Mouse (Mus musculus) MEL (cell line): ENCODE data around the gene Gm10181. TPM values are rescaled to one million over a fixed set of nuclear protein-coding genes. Genes with fewer than 3 reads are reported as not detected.

Experiments
- DNase-seq: peaks from one replicate; pipeline ENCODE4 v3.0.0; 2011; ENCODE audit warnings: low read depth, low spot score
- H3K27ac ChIP-seq: 2 replicates; pipeline ENCODE4 v1.5.1; 2012; ENCODE audit warnings: low read depth, mild to moderate bottlenecking, control low read depth, low read length, moderate library complexity; ENCODE audit not compliant: control insufficient read depth
- H3K27me3 ChIP-seq, 2 experiments: fragments of 150-350 bp in 1 of 2; sonication (generic) in 1 of 2; 2 replicates each; pipeline ENCODE4 v1.6.1; 2012; ENCODE audit warnings: low read length in 2 of 2, mild to moderate bottlenecking in 2 of 2, improper control_type of control experiment in 1 of 2, moderate library complexity in 1 of 2; ENCODE audit not compliant: insufficient read depth in 2 of 2, control insufficient read depth in 1 of 2
- H3K36me3 ChIP-seq, 2 experiments: 2 replicates each; pipeline ENCODE4 v1.6.1; 2012 to 2014; ENCODE audit warnings: low read length in 2 of 2, improper control_type of control experiment in 1 of 2, inconsistent platforms in 1 of 2, mild to moderate bottlenecking in 1 of 2; ENCODE audit not compliant: insufficient read depth in 2 of 2, control insufficient read depth in 1 of 2
- H3K4me1 ChIP-seq, 2 experiments: fragments of 150-350 bp in 1 of 2; sonication (generic) in 1 of 2; 2 replicates each; pipeline ENCODE4 v1.6.1; 2012; ENCODE audit warnings: low read length in 2 of 2, improper control_type of control experiment in 1 of 2, mild to moderate bottlenecking in 1 of 2; ENCODE audit not compliant: insufficient read depth in 2 of 2, control insufficient read depth in 1 of 2
- H3K4me3 ChIP-seq, 2 experiments: fragments of 150-350 bp in 1 of 2; sonication (generic) in 1 of 2; 2 replicates each; pipeline ENCODE4 v1.5.1; 2012; ENCODE audit warnings: low read depth in 2 of 2, low read length in 2 of 2, mild to moderate bottlenecking in 2 of 2, moderate library complexity in 2 of 2, control low read depth in 1 of 2, improper control_type of control experiment in 1 of 2; ENCODE audit not compliant: control insufficient read depth in 1 of 2, insufficient read depth in 1 of 2
- H3K79me2 ChIP-seq: 2 replicates; pipeline ENCODE4 v1.6.1; 2012; ENCODE audit warnings: mild to moderate bottlenecking, low read length, moderate library complexity; ENCODE audit not compliant: control insufficient read depth, poor library complexity, insufficient read depth
- H3K9ac ChIP-seq: 2 replicates; pipeline ENCODE4 v1.6.1; 2012; ENCODE audit warnings: low read depth, mild to moderate bottlenecking, control low read depth, low read length, moderate library complexity; ENCODE audit not compliant: control insufficient read depth, poor library complexity, severe bottlenecking
- H3K9me3 ChIP-seq: fragments of 150-350 bp; sonication (generic); replicated peaks from 2 replicates; pipeline ENCODE4 v1.6.1; 2012; ENCODE audit warnings: mild to moderate bottlenecking, low read length, improper control_type of control experiment, moderate library complexity; ENCODE audit not compliant: insufficient read depth
- BHLHE40 ChIP-seq: IDR thresholded peaks from 2 replicates; pipeline ENCODE4 v1.6.1; 2012; ENCODE audit warnings: low read depth, mild to moderate bottlenecking, inconsistent platforms, low read length, improper control_type of control experiment, borderline replicate concordance
- CHD1 ChIP-seq: IDR thresholded peaks from 2 replicates; pipeline ENCODE4 v1.6.1; 2012; ENCODE audit warnings: low read depth, mild to moderate bottlenecking, inconsistent platforms, low read length, improper control_type of control experiment
- CTCF ChIP-seq, 3 experiments: IDR thresholded peaks in 2 of 3; conservative IDR thresholded peaks in 1 of 3; 2 replicates each; pipeline ENCODE4 v1.5.1; 2011 to 2012; ENCODE audit warnings: low read length in 3 of 3, low read depth in 2 of 3, mild to moderate bottlenecking in 2 of 3, improper control_type of control experiment in 1 of 3, inconsistent platforms in 1 of 3, mixed read lengths in 1 of 3, moderate library complexity in 1 of 3; ENCODE audit not compliant: control insufficient read depth in 1 of 3, insufficient read depth in 1 of 3, poor library complexity in 1 of 3, severe bottlenecking in 1 of 3
- ELF1 ChIP-seq: IDR thresholded peaks from 2 replicates; pipeline ENCODE4 v1.6.1; 2014; ENCODE audit warnings: low read depth, mild to moderate bottlenecking, inconsistent platforms, low read length, improper control_type of control experiment, moderate library complexity
- EP300 ChIP-seq, 2 experiments: IDR thresholded peaks; 2 replicates each; pipeline ENCODE4 v1.6.1; 2011; ENCODE audit warnings: improper control_type of control experiment in 2 of 2, low read length in 2 of 2, low read depth in 1 of 2, mild to moderate bottlenecking in 1 of 2
- ETS1 ChIP-seq: IDR thresholded peaks from 2 replicates; pipeline ENCODE4 v1.6.1; 2012; ENCODE audit warnings: low read depth, mild to moderate bottlenecking, inconsistent platforms, low read length, improper control_type of control experiment, moderate library complexity
- GABPA ChIP-seq: IDR thresholded peaks from 2 replicates; pipeline ENCODE4 v1.6.1; 2012; ENCODE audit warnings: low read depth, mild to moderate bottlenecking, inconsistent platforms, low read length, improper control_type of control experiment, moderate library complexity
- JUND ChIP-seq: IDR thresholded peaks from 2 replicates; pipeline ENCODE4 v1.6.1; 2011; ENCODE audit warnings: low read depth, mild to moderate bottlenecking, improper control_type of control experiment, low read length
- MAFK ChIP-seq: IDR thresholded peaks from 2 replicates; pipeline ENCODE4 v1.6.1; 2011; ENCODE audit warnings: low read depth, mild to moderate bottlenecking, low read length, improper control_type of control experiment, borderline replicate concordance
- MYB ChIP-seq: IDR thresholded peaks from 2 replicates; pipeline ENCODE4 v1.6.1; 2011; ENCODE audit warnings: mild to moderate bottlenecking, low read depth, low read length, improper control_type of control experiment
- POLR2A ChIP-seq, 2 experiments: IDR thresholded peaks; 2 replicates each; pipeline ENCODE4 v1.6.1; 2011 to 2012; ENCODE audit warnings: low read length in 2 of 2, mild to moderate bottlenecking in 2 of 2, control low read depth in 1 of 2, improper control_type of control experiment in 1 of 2, low read depth in 1 of 2, moderate library complexity in 1 of 2; ENCODE audit not compliant: control insufficient read depth in 1 of 2, insufficient read depth in 1 of 2, poor library complexity in 1 of 2
- POLR2AphosphoS2 ChIP-seq: IDR thresholded peaks from 2 replicates; pipeline ENCODE4 v1.6.1; 2011; ENCODE audit warnings: low read length, improper control_type of control experiment
- RAD21 ChIP-seq: IDR thresholded peaks from 2 replicates; pipeline ENCODE4 v1.6.1; 2011; ENCODE audit warnings: mild to moderate bottlenecking, low read depth, low read length, improper control_type of control experiment
- SIN3A ChIP-seq: IDR thresholded peaks from 2 replicates; pipeline ENCODE4 v1.6.1; 2012; ENCODE audit warnings: low read length, improper control_type of control experiment, inconsistent platforms
- SMC3 ChIP-seq: IDR thresholded peaks from 2 replicates; pipeline ENCODE4 v1.6.1; 2011; ENCODE audit warnings: low read depth, low read length, improper control_type of control experiment
- TBP ChIP-seq: IDR thresholded peaks from 2 replicates; pipeline ENCODE4 v1.8.0; 2011; ENCODE audit warnings: low read depth, low read length, improper control_type of control experiment
- UBTF ChIP-seq: IDR thresholded peaks from 2 replicates; pipeline ENCODE4 v1.6.1; 2012; ENCODE audit warnings: low read depth, mild to moderate bottlenecking, inconsistent platforms, low read length, improper control_type of control experiment, moderate library complexity, borderline replicate concordance; ENCODE audit not compliant: insufficient read depth
- USF2 ChIP-seq, 2 experiments: IDR thresholded peaks; 2 replicates each; pipeline ENCODE4 v1.6.1; 2011 to 2012; ENCODE audit warnings: improper control_type of control experiment in 2 of 2, low read length in 2 of 2, borderline replicate concordance in 1 of 2, inconsistent platforms in 1 of 2, low read depth in 1 of 2, mild to moderate bottlenecking in 1 of 2; ENCODE audit not compliant: insufficient read depth in 1 of 2
- ZC3H11A ChIP-seq: IDR thresholded peaks from 2 replicates; pipeline ENCODE4 v1.6.1; 2012; ENCODE audit warnings: low read depth, mild to moderate bottlenecking, inconsistent platforms, low read length, improper control_type of control experiment
- ZKSCAN1 ChIP-seq: IDR thresholded peaks from 2 replicates; pipeline ENCODE4 v1.6.1; 2012; ENCODE audit warnings: low read depth, mild to moderate bottlenecking, inconsistent platforms, low read length, improper control_type of control experiment, moderate library complexity
- ZMIZ1 ChIP-seq: IDR thresholded peaks from 2 replicates; pipeline ENCODE4 v1.6.1; 2012; ENCODE audit warnings: low read depth, mild to moderate bottlenecking, inconsistent platforms, low read length, improper control_type of control experiment, moderate library complexity
- polyA plus RNA-seq, 2 experiments: library from polyadenylated mRNA; stranded (reverse) in 1 of 2; unstranded in 1 of 2; fragments of >175 nt in 1 of 2; fragments of >200 nt in 1 of 2; gene quantifications; 2 replicates each; pipeline versions ENCODE4 v1.2.1 to v1.2.4; 2012; ENCODE audit warnings: low replicate concordance in 2 of 2, low read depth in 1 of 2; ENCODE audit not compliant: insufficient read length in 2 of 2, insufficient read depth in 1 of 2, missing spikeins in 1 of 2
- total RNA-seq: library from RNA; depleted of rRNA; stranded (reverse); fragments of 300-350 nt; gene quantifications from 2 replicates; pipeline ENCODE4 v1.2.3, GENCODE M21; 2012

The Gm10181 gene
- total and polyA plus RNA-seq, 3 experiments: not detected

- Histone ChIP-seq H3K36me3 (no peaks in the 10 kb centered on the region), H3K79me2 (no peaks in the 10 kb centered on the region), H3K9ac (no peak overlapping the region), H3K27me3 (no peaks in the 10 kb centered on the region), H3K4me3 (no peak overlapping the region), H3K4me1 (no peaks in the 10 kb centered on the region), H3K27ac (no peak overlapping the region), H3K9me3 (no peaks in the 10 kb centered on the region)
- TF ChIP-seq EP300 (IDR thresholded peaks at IDR 0.05; ENCODE audit: low read depth in 1 of 2, low read length in 2 of 2) (no peak), GABPA (no peak), CHD1 (no peak), USF2 (IDR thresholded peaks at IDR 0.05; ENCODE audit: borderline replicate concordance in 1 of 2, insufficient read depth in 1 of 2, low read depth in 1 of 2, low read length in 2 of 2) (no peak), ZMIZ1 (no peak), SIN3A (no peak), ETS1 (no peak), TBP (no peak)
- no peak for DNase-seq
These were observed 40.9 kb upstream of the Gm10181 start for GRCm38 (mm10) chr9:25048289-25048688.

DNA sequence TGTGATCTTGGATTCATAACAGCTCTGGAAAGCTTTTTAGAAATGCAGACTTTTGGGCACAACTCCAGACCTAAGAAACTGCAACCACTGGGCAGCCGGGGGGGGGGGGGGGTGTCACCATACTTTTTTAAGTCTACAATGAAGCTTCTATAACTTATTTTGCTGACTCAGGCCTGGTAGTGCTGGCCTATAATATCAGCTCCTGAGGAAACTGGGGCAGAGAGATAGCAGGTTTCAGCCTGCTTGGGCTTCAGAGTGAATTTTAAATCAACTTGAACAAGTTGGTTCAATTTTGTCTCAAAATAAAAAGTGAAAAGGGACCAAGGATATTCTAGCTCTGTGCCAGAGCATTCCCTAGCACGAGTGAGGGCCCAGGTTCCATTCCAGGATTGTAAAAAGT lies 40.3 kb upstream of the Gm10181 start:
- Histone ChIP-seq H3K9me3 (no peaks in the 10 kb centered on the region), H3K9ac (no peak overlapping the region), H3K27ac (no peak overlapping the region), H3K27me3 (no peaks in the 10 kb centered on the region), H3K79me2 (no peaks in the 10 kb centered on the region), H3K4me3 (no peak overlapping the region), H3K36me3 (no peaks in the 10 kb centered on the region), H3K4me1 (no peaks in the 10 kb centered on the region)
- TF ChIP-seq MAFK (0 out of 2 replicates have a peak, but pooled peaks have one; percentile 45), CHD1 (no peak)
- DNase-seq: no peak

DNA sequence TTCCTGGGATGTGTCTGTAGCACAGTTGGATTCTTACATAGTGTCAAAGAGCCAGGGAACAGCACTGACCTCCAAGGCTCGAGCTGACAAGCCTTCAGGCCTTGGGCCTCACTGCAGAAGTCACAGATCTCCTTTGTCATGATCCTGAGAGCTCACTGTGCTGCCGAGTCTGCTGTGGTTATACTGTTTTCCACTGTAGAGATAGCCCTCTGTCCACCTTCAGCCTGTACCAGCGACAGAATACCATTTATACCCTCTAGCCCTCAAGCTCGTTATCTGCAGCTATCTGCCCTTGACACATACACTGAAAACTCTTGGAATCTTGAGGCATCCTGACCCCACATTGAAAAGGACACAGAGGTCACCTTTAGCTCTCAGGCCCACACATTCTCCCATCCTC lies 37.3 kb upstream of the Gm10181 start:
- no peak for DNase-seq
- no peaks in the 10 kb centered on the region for H3K4me1 ChIP-seq
- H3K9me3 ChIP-seq: no peaks in the 10 kb centered on the region
- H3K79me2 ChIP-seq: no peaks in the 10 kb centered on the region
- no peak overlapping the region for H3K4me3 ChIP-seq
- H3K27ac ChIP-seq: no peak overlapping the region
- no peaks in the 10 kb centered on the region for H3K36me3 ChIP-seq
- TF ChIP-seq BHLHE40 (no peak), CTCF (IDR thresholded peaks at IDR 0.05 in 2 of 3, conservative IDR thresholded peaks at IDR 0.05 in 1 of 3; ENCODE audit: control insufficient read depth in 1 of 3, insufficient read depth in 1 of 3, low read depth in 2 of 3, low read length in 3 of 3, poor library complexity in 1 of 3, severe bottlenecking in 1 of 3) (no peak), ELF1 (no peak), UBTF (no peak), POLR2A (IDR thresholded peaks at IDR 0.05; ENCODE audit: control insufficient read depth in 1 of 2, insufficient read depth in 1 of 2, low read depth in 1 of 2, low read length in 2 of 2, poor library complexity in 1 of 2) (no peak), SMC3 (no peak), ZKSCAN1 (no peak), ZC3H11A (no peak), POLR2AphosphoS2 (no peak), MYB (no peak), RAD21 (no peak), JUND (no peak)
- H3K9ac ChIP-seq: no peak overlapping the region
- no peaks in the 10 kb centered on the region for H3K27me3 ChIP-seq
